Mouse (Mus musculus) heart, postnatal 0 days (tissue): ENCODE measurements around the gene Ttc7b.

Experiments used
- CTCF ChIP-seq: IDR thresholded peaks from 2 replicates; pipeline ENCODE4 v1.5.1; 2016; ENCODE audit warnings: antibody characterized with exemption, control low read depth, low read depth
- EP300 ChIP-seq: IDR thresholded peaks from 2 replicates; pipeline ENCODE4 v1.6.1; 2016; ENCODE audit warnings: antibody characterized with exemption, low read depth

DNA sequence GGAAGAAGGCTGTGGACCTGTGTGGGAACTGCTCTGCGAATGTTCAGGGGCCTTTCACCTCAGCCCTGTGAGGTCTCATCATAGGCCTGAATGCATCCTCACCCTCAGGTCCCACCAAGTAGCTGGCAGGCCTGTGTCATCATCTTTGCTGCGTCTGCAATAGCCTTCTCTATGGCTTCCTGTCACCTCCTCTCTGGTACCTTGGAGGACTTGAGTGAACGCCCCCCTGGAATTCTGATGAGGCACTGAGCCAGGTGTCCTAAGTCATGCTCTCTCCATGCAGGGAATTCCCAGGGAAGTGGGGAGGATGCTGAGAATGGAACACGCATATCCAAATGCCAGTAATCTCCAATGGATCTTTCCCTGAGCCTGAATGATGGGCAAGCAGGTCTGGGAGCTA is 255.7 kb downstream of the Ttc7b start:
- TF ChIP-seq CTCF (no peak), EP300 (no peak)
